19 mouse cellular contexts compared by ENCODE assay signal in genomic region chr9:43628786-43629185, GRCm38 (mm10).
DNase-seq lines count a peak whose midpoint lies in the region; ATAC-seq and TF ChIP-seq lines count a peak whose summit lies in the region.
"Had no signal": no experiment of that assay in that cellular context is flagged by ENCODE, and none has a peak within 500 bp of the region (broad histone marks: within the 10 kb centered on the region; RNA-seq: fewer than 3 reads in every experiment).

No protein-coding gene starts in this region.

- WGBS in kidney, postnatal 0 days: 37% methylated on average over 11 of the region's 11 CpGs
- 49% methylated on average over 11 of the region's 11 CpGs for WGBS in midbrain, embryonic 11.5 days
- WGBS in midbrain, embryonic 14.5 days: 55% methylated on average over 11 of the region's 11 CpGs

- ATAC-seq in kidney, postnatal 0 days (replicated peaks; ENCODE audit: low FRiP score, low read depth): no peak
- ATAC-seq in midbrain, embryonic 11.5 days (ENCODE audit: low FRiP score): no peak
- ATAC-seq in midbrain, embryonic 14.5 days (ENCODE audit: low FRiP score, low TSS enrichment): no peak
- ATAC-seq: forebrain, embryonic 15.5 days; Patski had no signal

- H3K4me1 ChIP-seq in kidney, postnatal 0 days (replicated peaks; ENCODE audit: insufficient read depth, low read length): no peaks in the 10 kb centered on the region
- no peaks in the 10 kb centered on the region for H3K4me1 ChIP-seq in midbrain, embryonic 11.5 days (ENCODE audit: control insufficient read depth, insufficient read depth, low read length)
- no peaks in the 10 kb centered on the region for H3K4me1 ChIP-seq in midbrain, embryonic 14.5 days (ENCODE audit: control insufficient read depth, insufficient read depth, low read length)
- H3K4me1 ChIP-seq: embryonic facial prominence, embryonic 12.5 days; forebrain, embryonic 15.5 days; heart, embryonic 15.5 days had no signal

- no peaks in the 10 kb centered on the region for H3K36me3 ChIP-seq in kidney, postnatal 0 days (ENCODE audit: insufficient read depth, low read length)
- no peaks in the 10 kb centered on the region for H3K36me3 ChIP-seq in midbrain, embryonic 11.5 days (ENCODE audit: control insufficient read depth, insufficient read depth, low read length)
- H3K36me3 ChIP-seq in midbrain, embryonic 14.5 days (ENCODE audit: control insufficient read depth, insufficient read depth, low read length): no peaks in the 10 kb centered on the region
- H3K36me3 ChIP-seq: embryonic facial prominence, embryonic 12.5 days; forebrain, embryonic 15.5 days; heart, embryonic 15.5 days; hindbrain, embryonic 10.5 days; limb, embryonic 12.5 days had no signal

- no peaks in the 10 kb centered on the region for H3K27me3 ChIP-seq in kidney, postnatal 0 days (ENCODE audit: insufficient read depth, low read length)
- H3K27me3 ChIP-seq in midbrain, embryonic 11.5 days (ENCODE audit: control insufficient read depth, insufficient read depth, low read length): no peaks in the 10 kb centered on the region
- no peaks in the 10 kb centered on the region for H3K27me3 ChIP-seq in midbrain, embryonic 14.5 days (ENCODE audit: control insufficient read depth, insufficient read depth, low read length)
- H3K27me3 ChIP-seq: embryonic facial prominence, embryonic 12.5 days; forebrain, embryonic 15.5 days; limb, embryonic 12.5 days had no signal

- no peak overlapping the region for H3K4me2 ChIP-seq in kidney, postnatal 0 days (ENCODE audit: low read length)
- H3K4me2 ChIP-seq in midbrain, embryonic 11.5 days: no peak overlapping the region
- no peak overlapping the region for H3K4me2 ChIP-seq in midbrain, embryonic 14.5 days (ENCODE audit: low read length)
- H3K4me2 ChIP-seq: embryonic facial prominence, embryonic 12.5 days; forebrain, embryonic 15.5 days; heart, embryonic 15.5 days; limb, embryonic 12.5 days had no signal

- peak; percentile 16 for DNase-seq in kidney, postnatal 0 days (ENCODE audit: low spot score)
- DNase-seq in kidney, adult 11 months: no peak
- peak; percentile 68 for DNase-seq in midbrain, embryonic 11.5 days (ENCODE audit: low spot score, missing footprints)
- no peak for DNase-seq in midbrain, embryonic 14.5 days
- DNase-seq in c-Kit-positive CD71-positive TER-119-positive erythroid progenitor cells, embryonic 14.5 days (ENCODE audit: low spot score): peak; percentile 8
- peak; percentile 43 for DNase-seq in testis, postnatal 14 days (ENCODE audit: low spot score)
- DNase-seq in layer of hippocampus, postnatal 10 days (ENCODE audit: low spot score in 2 of 2): no peak
- DNase-seq in right cerebral cortex, postnatal 14 days: no peak
- DNase-seq: cerebellum, adult 11 months; cerebellum, postnatal 14 days; kidney, adult 9 months; lung, adult 2 months had no signal

- no peaks in the 10 kb centered on the region for H3K9me3 ChIP-seq in kidney, postnatal 0 days (replicated peaks; ENCODE audit: low read length)
- no peaks in the 10 kb centered on the region for H3K9me3 ChIP-seq in midbrain, embryonic 11.5 days (ENCODE audit: control insufficient read depth, low read length)
- H3K9me3 ChIP-seq in midbrain, embryonic 14.5 days (ENCODE audit: control insufficient read depth, low read length): no peaks in the 10 kb centered on the region
- H3K9me3 ChIP-seq: embryonic facial prominence, embryonic 12.5 days; forebrain, embryonic 15.5 days; heart, embryonic 15.5 days; hindbrain, embryonic 10.5 days; limb, embryonic 12.5 days had no signal

- no peak overlapping the region for H3K27ac ChIP-seq in kidney, postnatal 0 days
- no peak overlapping the region for H3K27ac ChIP-seq in midbrain, embryonic 11.5 days (ENCODE audit: low read depth, low read length)
- no peak overlapping the region for H3K27ac ChIP-seq in midbrain, embryonic 14.5 days (replicated peaks; ENCODE audit: low read depth, low read length)
- H3K27ac ChIP-seq: embryonic facial prominence, embryonic 12.5 days; forebrain, embryonic 15.5 days; heart, embryonic 15.5 days; hindbrain, embryonic 10.5 days; left cerebral cortex, adult 2 months; limb, embryonic 12.5 days had no signal

- no peak overlapping the region for H3K9ac ChIP-seq in kidney, postnatal 0 days (ENCODE audit: low read depth, low read length)
- no peak overlapping the region for H3K9ac ChIP-seq in midbrain, embryonic 11.5 days (ENCODE audit: low read length)
- H3K9ac ChIP-seq in midbrain, embryonic 14.5 days (replicated peaks; ENCODE audit: low read length): no peak overlapping the region
- H3K9ac ChIP-seq: embryonic facial prominence, embryonic 12.5 days; forebrain, embryonic 15.5 days; heart, embryonic 15.5 days; limb, embryonic 12.5 days had no signal

- TF ChIP-seq CTCF in kidney, postnatal 0 days (IDR thresholded peaks at IDR 0.05; ENCODE audit: low read depth): no peak

- no peak overlapping the region for H3K4me3 ChIP-seq in kidney, postnatal 0 days (replicated peaks; ENCODE audit: low read depth, low read length)
- H3K4me3 ChIP-seq in midbrain, embryonic 11.5 days (ENCODE audit: low read depth, low read length): no peak overlapping the region
- H3K4me3 ChIP-seq in midbrain, embryonic 14.5 days (replicated peaks; ENCODE audit: low read depth, low read length): no peak overlapping the region
- H3K4me3 ChIP-seq: embryonic facial prominence, embryonic 12.5 days; forebrain, embryonic 15.5 days; heart, embryonic 15.5 days; hindbrain, embryonic 10.5 days; left cerebral cortex, adult 2 months; limb, embryonic 12.5 days had no signal

Comparison
In these comparisons a context has a peak if more than half of its experiments do, and no peak if none do; other contexts are left out.
1. DNase-seq: peak in kidney, postnatal 0 days (single experiment), midbrain, embryonic 11.5 days (single experiment), c-Kit-positive CD71-positive TER-119-positive erythroid progenitor cells, embryonic 14.5 days (single experiment) and testis, postnatal 14 days (single experiment); none in kidney, adult 11 months (single experiment), midbrain, embryonic 14.5 days (single experiment), layer of hippocampus, postnatal 10 days (0 of 2) and right cerebral cortex, postnatal 14 days (single experiment).